Mouse (Mus musculus): ENCODE measurements around the gene Mindy1.

The Mindy1 gene

DNA sequence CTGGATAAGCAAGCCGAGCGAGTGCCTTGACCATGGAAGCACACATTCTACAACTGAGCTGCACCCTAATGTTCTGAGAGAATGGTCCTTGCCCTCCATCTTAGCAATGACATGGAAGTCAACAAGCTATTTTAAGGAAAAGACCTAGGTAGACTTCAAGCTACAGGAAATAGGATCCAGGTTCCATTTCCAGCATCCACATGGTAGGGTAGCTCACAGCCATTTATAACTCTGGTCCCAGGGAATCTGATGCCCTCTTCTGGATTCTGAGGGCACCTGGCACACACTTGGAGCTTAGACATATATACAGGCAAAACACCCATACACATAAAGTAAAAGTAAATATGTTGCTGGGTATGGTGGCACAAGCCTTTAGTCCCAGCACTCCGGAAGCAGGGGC, 15.1 kb upstream of the Mindy1 start:
- DNase-seq (ENCODE audit: extremely low read depth, low read depth), result no peak

GRCm38 (mm10) chr3:95267855-95268254, 13.3 kb upstream of the Mindy1 start:
- DNase-seq (ENCODE audit: extremely low read depth, low read depth), result no peak

DNA sequence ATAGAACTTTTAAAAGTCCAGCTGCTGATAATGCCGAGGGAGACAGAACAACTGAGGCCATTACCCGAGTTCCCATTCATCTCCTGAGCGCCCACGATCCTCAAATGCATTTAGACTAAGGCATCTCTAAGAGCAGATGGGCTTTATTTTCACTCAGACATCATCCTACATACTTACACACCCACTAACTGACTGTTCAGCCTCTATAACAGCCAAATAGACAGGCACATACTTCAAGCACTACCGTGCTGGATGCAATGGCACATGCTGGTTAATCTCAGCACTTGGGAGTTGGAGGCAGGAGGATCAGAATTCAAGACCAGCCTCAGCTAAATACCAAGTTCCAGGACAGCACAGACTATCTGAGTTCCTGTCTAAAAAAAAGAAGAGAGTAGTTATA, 11.4 kb upstream of the Mindy1 start:
- no peak for DNase-seq (ENCODE audit: extremely low read depth, low read depth)

DNA sequence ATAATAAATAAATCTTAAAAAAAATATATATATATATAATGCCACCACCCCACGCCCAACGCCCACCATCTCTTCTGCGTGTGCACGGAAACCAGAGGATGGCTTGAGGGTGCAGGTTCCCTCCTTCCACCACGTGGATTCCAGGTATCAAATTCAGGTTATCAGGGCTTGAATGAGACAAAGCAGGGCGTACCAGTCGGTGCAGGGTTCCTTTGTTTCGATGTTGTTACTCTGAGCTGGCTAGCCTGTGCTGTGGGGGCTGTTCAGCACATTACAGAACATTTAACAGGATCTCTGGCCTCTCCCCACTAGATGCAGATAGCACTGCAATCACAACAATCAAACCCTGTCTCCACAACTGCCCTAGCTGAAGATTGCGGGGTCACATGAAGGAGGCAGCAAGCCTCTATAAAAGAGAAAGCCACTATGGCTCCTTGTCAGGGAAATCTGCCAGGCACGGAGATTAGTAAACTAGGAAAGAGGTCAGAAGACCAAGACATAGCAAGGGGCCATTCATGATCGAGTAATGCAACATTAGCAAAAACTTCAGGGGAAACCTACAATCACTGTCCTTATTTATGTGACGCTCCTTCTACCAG, 10.3 kb upstream of the Mindy1 start:
- DNase-seq (ENCODE audit: extremely low read depth, low read depth), result no peak

- DNase-seq (ENCODE audit: extremely low read depth, low read depth), result no peak
Observed at GRCm38 (mm10) chr3:95273471-95273870, 7.7 kb upstream of the Mindy1 start.

DNA sequence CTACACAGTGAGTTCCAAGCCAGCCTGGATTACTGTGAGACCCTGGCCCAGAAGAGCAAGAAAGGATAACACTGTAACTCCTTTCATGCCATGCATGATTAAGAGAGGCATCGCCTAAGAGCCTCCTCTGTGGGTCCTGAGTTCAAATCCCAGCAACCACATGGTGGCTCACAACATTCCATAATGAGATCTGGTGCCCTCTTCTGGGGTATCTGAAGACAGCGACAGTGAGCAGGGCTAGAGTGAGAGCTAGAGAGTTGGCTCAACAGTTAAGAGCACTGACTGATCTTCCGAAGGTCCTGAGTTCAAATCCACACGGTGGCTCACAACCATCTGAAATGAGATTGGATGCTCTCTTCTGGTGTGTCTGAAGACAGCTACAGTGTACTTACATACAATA, 6.7 kb upstream of the Mindy1 start:
- DNase-seq (ENCODE audit: extremely low read depth, low read depth), result no peak

- no peak for DNase-seq (ENCODE audit: extremely low read depth, low read depth)
Observed at GRCm38 (mm10) chr3:95275161-95275560, 6.0 kb upstream of the Mindy1 start.

DNA sequence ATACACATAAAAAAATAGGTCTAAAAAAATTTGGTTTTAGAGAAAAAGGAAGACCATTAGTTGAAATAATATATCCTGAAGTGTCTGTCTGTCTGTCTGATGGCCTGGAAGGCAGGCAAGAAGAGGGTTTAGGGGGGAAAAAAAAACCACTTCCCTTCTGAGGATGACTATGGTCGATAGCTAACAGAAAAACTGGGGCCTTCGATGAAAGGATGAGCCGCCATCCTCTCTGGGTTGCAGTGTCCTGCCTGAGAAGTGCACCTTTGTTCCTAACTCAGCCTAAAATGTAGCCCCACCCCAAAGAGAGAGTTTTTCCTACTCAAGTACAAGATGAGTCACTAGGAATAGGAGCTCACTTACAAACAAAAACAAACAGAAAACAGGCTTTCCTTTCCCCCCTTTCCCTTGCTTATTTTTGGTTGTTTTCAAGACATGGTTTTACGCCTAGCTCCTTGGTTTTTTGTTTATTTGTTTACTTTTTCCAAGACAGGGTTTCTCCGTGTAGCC, 4.7 kb upstream of the Mindy1 start:
- DNase-seq (ENCODE audit: extremely low read depth, low read depth), result peak; percentile 62

DNA sequence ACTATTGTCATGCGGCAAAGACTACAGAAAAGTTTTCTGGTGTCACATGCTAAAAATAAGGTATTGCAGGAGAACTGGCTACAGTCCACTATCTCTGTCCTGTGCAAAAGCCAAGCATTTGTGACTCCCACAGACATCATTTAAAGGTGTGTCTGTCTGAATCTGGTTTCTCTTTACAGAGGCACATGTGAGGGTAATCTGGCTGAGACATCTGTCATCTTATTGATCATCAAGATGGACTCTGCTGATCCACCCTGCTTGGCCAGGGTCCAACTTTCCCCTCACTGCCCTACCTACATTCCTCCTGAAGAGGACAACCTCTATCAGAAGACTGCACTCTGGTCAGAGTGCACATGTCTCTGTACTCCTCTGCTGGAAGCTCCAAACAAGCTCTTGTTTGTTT, 4.0 kb upstream of the Mindy1 start:
- no peak for DNase-seq (ENCODE audit: extremely low read depth, low read depth)

DNA sequence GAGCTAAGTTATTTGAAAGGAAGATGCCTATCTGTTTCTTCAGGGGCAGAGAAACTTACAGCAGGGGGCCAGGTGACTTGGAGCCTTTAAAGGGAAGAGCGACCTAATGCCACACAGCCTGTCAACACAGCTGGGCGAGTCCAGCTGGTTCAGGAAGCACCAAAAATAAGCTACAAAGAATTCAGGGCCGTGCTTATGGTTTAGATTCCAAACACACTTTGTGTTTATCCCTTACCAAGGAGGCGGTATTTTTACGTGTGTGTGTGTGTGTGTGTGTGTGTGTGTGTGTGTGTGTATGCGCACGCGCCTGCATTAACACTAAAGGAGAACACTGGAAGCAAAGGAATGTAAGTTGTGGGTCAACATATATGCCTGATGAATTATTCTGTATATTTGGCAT, 398 bp upstream of the Mindy1 start:
- DNase-seq (ENCODE audit: extremely low read depth, low read depth), result peak; percentile 60

DNA sequence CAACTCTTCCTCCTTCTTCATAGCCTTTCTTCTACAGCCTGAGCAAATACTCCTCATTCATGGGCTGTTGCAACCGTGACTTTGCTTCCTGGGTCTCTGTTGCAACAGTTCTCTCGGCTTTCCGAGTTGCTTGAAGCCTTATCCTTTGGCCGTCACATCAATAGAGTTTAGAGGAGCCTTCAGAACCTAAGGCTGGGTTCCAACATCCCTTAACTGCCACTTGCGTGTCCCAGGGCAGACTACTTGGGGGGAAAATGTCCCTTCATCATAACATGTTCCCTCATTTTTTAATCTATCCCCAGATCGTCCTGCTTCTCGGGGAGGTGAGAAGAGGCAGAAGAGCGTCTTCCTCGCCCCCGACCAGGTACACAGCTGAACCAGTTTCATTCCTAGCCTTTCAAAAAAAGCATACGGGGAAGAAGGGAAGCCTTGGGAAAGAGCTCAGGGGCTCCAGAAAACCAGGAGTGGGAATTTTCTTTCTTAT, 1.3 kb downstream of the Mindy1 start:
- peak; percentile 75 for DNase-seq (ENCODE audit: extremely low read depth, low read depth)

GRCm38 (mm10) chr3:95282865-95283588, 1.9 kb downstream of the Mindy1 start:
- DNase-seq (ENCODE audit: extremely low read depth, low read depth), result peak; percentile 73

GRCm38 (mm10) chr3:95283589-95283941, 2.4 kb downstream of the Mindy1 start:
- DNase-seq (ENCODE audit: extremely low read depth, low read depth), result peak; percentile 57

DNA sequence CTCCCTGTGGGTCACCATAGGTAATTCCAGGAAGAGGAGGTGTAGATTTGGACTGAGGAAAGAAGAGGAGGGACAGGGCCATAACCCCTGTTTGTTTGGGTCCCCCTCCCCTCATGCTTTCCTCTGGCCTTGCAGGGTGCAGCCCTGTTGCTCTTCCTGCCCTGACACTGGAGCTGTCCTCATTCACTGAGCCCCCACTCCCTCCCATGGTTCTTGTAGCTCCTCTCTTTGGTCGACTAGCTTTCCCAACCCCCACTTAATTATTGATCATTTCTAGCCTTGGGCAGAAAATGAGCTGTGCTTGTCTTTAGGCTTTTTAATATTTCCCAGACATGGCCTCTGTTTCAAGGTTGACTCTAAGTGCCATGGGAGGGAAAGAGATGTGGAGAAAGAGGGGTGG, 2.9 kb downstream of the Mindy1 start:
- no peak for DNase-seq (ENCODE audit: extremely low read depth, low read depth)

- DNase-seq (ENCODE audit: extremely low read depth, low read depth), result no peak
Observed at GRCm38 (mm10) chr3:95284501-95285281, 3.5 kb downstream of the Mindy1 start.

DNA sequence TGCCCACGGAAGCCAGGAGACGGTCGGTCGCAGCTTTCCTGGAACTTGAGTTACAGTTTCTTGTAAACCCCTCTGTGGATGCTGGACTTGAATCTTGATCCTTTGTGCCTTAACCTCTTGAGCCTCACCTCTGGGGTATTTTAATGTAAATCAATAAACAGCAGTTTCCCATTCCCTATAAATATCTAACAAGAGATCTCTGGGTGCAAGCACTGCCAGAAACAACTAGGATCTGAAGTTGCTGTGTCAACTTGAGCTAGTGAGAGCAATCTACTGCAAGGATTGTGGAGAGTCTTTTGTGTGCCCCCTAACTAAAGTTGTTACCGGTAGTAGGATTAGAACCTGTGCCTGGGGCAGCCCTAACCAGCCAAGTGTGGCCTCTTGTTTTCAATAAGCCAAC, 4.2 kb downstream of the Mindy1 start:
- DNase-seq (ENCODE audit: extremely low read depth, low read depth), result no peak

DNA sequence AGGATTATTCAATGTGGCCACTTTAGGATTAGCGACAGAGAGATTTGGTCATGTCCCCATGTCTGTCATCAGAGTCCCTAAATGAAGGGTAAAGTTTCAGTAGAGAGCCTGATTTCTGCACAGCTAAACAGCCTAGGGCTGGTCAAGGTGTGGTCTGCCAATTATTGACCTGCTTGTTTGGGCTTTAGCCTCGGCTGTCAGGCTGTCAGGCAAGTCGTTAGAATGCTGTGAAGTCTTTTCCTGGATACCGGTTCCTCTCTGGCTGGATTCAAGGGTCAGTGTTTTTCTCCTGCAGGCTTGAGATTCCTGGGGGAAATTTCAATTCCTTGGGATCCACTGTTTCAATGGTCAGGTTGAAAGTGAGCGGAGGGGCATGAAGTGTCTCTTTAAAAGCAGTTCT, 4.9 kb downstream of the Mindy1 start:
- DNase-seq (ENCODE audit: extremely low read depth, low read depth), result no peak

DNA sequence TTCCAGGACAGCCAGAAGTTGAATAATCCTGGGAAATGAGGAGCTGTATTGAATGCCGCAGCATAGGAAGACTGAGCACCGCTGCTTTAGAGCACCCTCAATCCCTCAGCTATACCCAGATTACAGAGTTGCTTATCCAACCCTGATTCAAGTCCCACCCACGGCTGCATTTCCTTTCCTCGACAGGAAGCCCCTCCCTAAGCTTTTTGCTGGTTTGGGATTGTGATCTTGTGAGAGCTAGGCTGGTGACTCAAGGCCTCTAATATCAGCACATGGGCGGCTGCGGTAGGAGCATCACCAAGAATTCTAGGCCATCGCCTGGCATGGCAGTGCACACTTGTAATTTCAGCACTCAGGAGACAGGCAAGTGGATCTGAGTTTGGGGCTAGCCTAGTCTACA, 5.4 kb downstream of the Mindy1 start:
- peak; percentile 93 for DNase-seq (ENCODE audit: extremely low read depth, low read depth)

DNA sequence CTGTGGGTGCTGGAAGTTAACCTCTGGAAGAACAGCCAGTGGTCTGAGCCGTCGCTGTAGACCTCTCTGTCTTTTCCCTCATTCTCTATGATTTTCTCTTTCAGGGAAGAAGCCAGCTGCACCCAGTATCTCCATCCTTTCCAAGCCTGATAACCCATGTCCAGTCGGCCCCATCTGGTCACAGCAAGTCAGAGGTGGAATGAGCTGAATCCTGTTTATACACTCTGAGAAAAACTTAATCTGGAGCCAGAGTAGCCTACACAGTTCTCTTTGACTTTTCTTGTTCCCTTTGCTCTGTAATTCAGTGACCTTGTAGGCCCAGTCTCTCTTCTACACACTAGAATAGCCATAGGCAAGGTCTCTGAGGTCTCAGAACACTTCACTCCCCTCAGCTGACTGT, 6.4 kb downstream of the Mindy1 start:
- no peak for DNase-seq (ENCODE audit: extremely low read depth, low read depth)

DNA sequence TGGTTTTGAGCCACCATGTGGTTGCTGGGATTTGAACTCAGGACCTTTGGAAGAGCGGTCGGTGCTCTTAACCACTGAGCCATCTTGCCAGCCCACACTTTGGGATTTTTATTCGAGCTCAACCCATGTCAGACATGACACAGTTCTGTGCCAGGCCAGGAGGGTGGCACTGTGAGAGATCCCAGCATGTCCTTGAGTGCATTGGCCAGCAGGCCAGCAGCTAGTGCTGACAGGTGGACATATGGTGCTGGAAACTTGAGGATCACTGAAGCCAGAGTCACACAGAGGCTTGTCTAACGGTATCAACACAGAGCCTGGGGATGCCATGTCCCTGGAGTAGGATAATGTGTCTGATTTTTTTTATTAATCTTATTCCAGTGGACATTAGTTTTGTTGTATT, 8.3 kb downstream of the Mindy1 start:
- no peak for DNase-seq (ENCODE audit: extremely low read depth, low read depth)

DNA sequence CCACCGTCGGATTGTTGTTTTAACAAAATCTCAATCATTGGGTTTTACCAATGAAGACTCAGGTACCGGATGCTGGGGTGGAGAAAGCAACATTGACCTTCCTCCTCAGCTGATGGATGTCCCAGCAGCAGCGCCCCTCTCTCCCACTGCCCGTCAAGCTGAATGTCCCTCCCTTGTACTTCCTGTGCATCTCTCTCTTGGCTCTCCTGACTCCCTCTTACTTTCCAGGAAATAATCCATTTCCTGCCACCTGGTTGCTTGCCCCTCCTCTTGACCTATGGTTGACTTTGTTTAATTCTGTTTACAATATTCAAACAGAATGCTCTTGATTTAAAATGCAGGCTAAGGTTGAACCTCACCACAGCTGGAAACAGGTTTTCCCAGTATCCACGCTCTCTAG, 9.0 kb downstream of the Mindy1 start:
- no peak for DNase-seq (ENCODE audit: extremely low read depth, low read depth)

- no peak for DNase-seq (ENCODE audit: extremely low read depth, low read depth)
Observed at GRCm38 (mm10) chr3:95291041-95291440, 9.9 kb downstream of the Mindy1 start.

All from MEL-GATA-1-ER (cell line).